Mouse (Mus musculus): ENCODE data around the gene Gm10053. TPM values are rescaled to one million over a fixed set of nuclear protein-coding genes. Genes with fewer than 3 reads are reported as not detected.
A peak's percentile ranks its signal among the peaks of the same experiment; 100 is the strongest.

Gene Gm10053
- polyA plus RNA-seq, 1 experiment from 2014 or later = 154 TPM

- Histone ChIP-seq H3K4me3 (ENCODE audit: low read depth, low read length) (peak overlapping the region; percentile 33; the same call in 1 of the 2 replicates), H3K4me2 (replicated peaks; ENCODE audit: low read depth, low read length) (no peak overlapping the region)
- no peak for DNase-seq (ENCODE audit: low spot score)
Measured at GRCm38 (mm10) chr19:24898737-24899577, 23.5 kb downstream of the Gm10053 start.

DNA sequence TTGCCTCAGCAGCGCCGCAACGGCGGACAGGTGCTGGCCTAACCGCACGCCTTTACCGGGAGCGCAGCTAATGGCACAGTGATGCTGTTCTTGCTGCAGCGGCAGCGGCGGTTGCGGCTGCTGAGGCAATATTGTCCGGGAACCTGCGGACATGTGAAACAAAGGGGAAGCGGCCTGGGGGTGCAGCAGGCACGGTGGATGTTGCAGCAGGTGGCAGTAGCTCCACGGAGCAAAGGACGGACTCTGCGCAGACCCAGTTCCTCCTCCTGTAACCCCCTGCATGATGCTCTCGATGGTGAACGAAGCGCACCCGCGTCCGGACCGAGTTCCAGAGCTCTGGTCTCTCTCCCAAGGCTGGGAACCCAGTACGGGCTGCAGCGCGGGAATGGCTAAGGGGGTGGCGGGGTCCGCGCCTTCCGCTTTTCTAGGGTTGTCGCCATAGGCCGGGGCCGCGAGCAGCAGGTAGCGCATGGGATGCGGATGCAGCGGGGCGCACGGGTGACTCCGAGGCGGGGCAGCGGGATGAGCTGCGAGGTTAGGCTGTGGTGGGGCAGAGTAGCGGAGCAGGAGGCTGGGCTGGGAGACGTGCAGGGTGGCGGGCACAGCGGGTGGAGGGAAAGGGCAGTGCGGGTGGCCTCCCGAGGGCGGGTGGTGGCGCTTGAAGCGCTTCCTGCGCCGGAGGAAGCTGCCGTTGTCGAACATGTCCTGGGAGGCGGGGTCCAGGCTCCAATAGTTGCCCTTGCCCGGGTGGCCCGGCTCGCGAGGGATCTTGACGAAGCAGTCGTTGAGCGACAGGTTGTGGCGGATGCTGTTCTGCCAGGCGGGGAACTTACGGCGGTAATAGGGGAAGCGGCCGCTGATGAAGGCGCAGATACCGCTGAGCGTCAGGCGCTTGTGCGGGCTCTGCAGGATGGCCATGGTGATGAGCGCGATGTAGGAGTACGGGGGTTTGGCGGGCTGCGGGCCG, 24.4 kb downstream of the Gm10053 start:
- peak; percentile 33 for ATAC-seq
- TF ChIP-seq CTCF (IDR thresholded peaks at IDR 0.05) = no peak
- no peak for TF ChIP-seq EP300 (IDR thresholded peaks at IDR 0.05)
- no peak overlapping the region for H3K27ac ChIP-seq (ENCODE audit: low read length)
- DNase-seq (ENCODE audit: low spot score) = no peak
- H3K9ac ChIP-seq (replicated peaks; ENCODE audit: low read depth) = no peak overlapping the region
- no peaks in the 10 kb centered on the region for H3K36me3 ChIP-seq (ENCODE audit: insufficient read depth, low read length)
- 1% methylated on average over 78 of the region's 84 CpGs for WGBS
- peak overlapping the region; percentile 33 for H3K4me3 ChIP-seq (ENCODE audit: low read depth, low read length)
- peaks cover 11% of the 10 kb centered on the region; the same call in 1 of the 2 replicates for H3K4me1 ChIP-seq (ENCODE audit: insufficient read depth, low read depth, low read length)
- H3K9me3 ChIP-seq (ENCODE audit: low read length) = no peaks in the 10 kb centered on the region
- H3K27me3 ChIP-seq (replicated peaks; ENCODE audit: insufficient read depth, low read length) = peaks cover 62% of the 10 kb centered on the region
- peak overlapping the region; percentile 53 for H3K4me2 ChIP-seq (replicated peaks; ENCODE audit: low read depth, low read length)

More at GRCm38 (mm10) chr19:24898737-24899577, 23.5 kb downstream of the Gm10053 start:
- Histone ChIP-seq H3K9ac (replicated peaks; ENCODE audit: low read depth) (no peak overlapping the region), H3K36me3 (ENCODE audit: insufficient read depth, low read length) (no peaks in the 10 kb centered on the region), H3K9me3 (ENCODE audit: low read length) (no peaks in the 10 kb centered on the region), H3K27me3 (replicated peaks; ENCODE audit: insufficient read depth, low read length) (peaks cover 62% of the 10 kb centered on the region), H3K27ac (ENCODE audit: low read length) (no peak overlapping the region), H3K4me1 (ENCODE audit: insufficient read depth, low read depth, low read length) (peaks cover 11% of the 10 kb centered on the region; the same call in 1 of the 2 replicates)
- no peak for ATAC-seq
- 5% methylated on average over 34 of the region's 34 CpGs for WGBS
- TF ChIP-seq EP300 (IDR thresholded peaks at IDR 0.05) = no peak
- no peak for TF ChIP-seq CTCF (IDR thresholded peaks at IDR 0.05)

DNA sequence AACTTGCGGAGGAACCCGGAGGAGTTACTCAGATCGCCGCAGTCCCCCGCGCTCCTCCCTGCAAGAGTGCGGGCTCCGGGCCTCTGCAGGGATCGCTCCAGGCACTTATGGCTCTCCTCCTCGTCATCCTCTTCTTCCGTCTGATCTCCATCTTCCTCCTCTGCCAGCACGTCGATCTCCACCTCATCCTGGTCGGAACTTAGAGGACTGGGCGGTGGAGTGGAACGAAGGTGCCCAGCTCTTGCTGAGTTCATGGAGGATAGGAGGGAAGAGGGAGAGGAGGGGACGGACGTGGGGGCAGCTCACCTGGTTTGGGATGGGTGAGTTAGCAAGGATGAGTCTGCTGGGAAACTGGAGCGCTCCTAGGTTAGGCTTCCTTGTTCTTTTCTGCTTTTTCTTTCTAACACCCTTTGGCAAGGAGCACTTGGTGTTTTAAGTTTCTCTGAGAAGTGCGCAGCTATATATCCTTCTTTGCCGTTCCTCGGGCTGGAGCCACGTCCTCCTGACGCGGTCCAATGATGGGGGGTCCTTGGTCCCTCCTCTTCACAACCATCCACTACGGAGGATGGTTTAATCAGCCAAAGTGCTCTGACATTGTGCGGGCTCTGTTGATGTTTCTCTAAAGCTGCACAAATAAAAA, 25.2 kb downstream of the Gm10053 start, which contains the start of gene Foxd4:
Foxd4 (minus strand) TSS at position 617 of the 640 bp plus-strand sequence.
- peak; percentile 3; the same call in 1 of the 2 replicates for ATAC-seq
- DNase-seq (ENCODE audit: low spot score) = no peak

GRCm38 (mm10) chr19:24901666-24902065, 26.2 kb downstream of the Gm10053 start:
- DNase-seq (ENCODE audit: low spot score) = no peak
- 7% methylated on average over 3 of the region's 3 CpGs for WGBS
- Histone ChIP-seq H3K36me3 (ENCODE audit: insufficient read depth, low read length) (no peaks in the 10 kb centered on the region), H3K27me3 (replicated peaks; ENCODE audit: insufficient read depth, low read length) (peaks cover 58% of the 10 kb centered on the region), H3K9ac (replicated peaks; ENCODE audit: low read depth) (no peak overlapping the region), H3K4me2 (replicated peaks; ENCODE audit: low read depth, low read length) (no peak overlapping the region), H3K4me3 (ENCODE audit: low read depth, low read length) (no peak overlapping the region), H3K27ac (ENCODE audit: low read length) (no peak overlapping the region), H3K4me1 (ENCODE audit: insufficient read depth, low read depth, low read length) (peaks cover 11% of the 10 kb centered on the region; the same call in 1 of the 2 replicates), H3K9me3 (ENCODE audit: low read length) (no peaks in the 10 kb centered on the region)
- TF ChIP-seq EP300 (IDR thresholded peaks at IDR 0.05) (no peak), CTCF (IDR thresholded peaks at IDR 0.05) (no peak)
- ATAC-seq = no peak

More for the DNA sequence above, 25.2 kb downstream of the Gm10053 start, which contains the start of gene Foxd4:
- peak within 1 kb of the TSS; percentile 33 for H3K4me3 ChIP-seq (ENCODE audit: low read depth, low read length)
- H3K4me2 ChIP-seq (replicated peaks; ENCODE audit: low read depth, low read length) = peak within 1 kb of the TSS; percentile 53
- TF ChIP-seq CTCF (IDR thresholded peaks at IDR 0.05) = no peak
- no peak for TF ChIP-seq EP300 (IDR thresholded peaks at IDR 0.05)
- 2% methylated on average over 27 of the region's 27 CpGs for WGBS
- H3K9me3 ChIP-seq (ENCODE audit: low read length) = no peaks in the 10 kb centered on the region
- H3K27me3 ChIP-seq (replicated peaks; ENCODE audit: insufficient read depth, low read length) = peaks cover 62% of the 10 kb centered on the region
- H3K27ac ChIP-seq (ENCODE audit: low read length) = no peak within 1 kb of the TSS
- no peak within 1 kb of the TSS for H3K9ac ChIP-seq (replicated peaks; ENCODE audit: low read depth)
- H3K4me1 ChIP-seq (ENCODE audit: insufficient read depth, low read depth, low read length) = peaks cover 11% of the 10 kb centered on the region; the same call in 1 of the 2 replicates
- no peaks in the 10 kb centered on the region for H3K36me3 ChIP-seq (ENCODE audit: insufficient read depth, low read length)

DNA sequence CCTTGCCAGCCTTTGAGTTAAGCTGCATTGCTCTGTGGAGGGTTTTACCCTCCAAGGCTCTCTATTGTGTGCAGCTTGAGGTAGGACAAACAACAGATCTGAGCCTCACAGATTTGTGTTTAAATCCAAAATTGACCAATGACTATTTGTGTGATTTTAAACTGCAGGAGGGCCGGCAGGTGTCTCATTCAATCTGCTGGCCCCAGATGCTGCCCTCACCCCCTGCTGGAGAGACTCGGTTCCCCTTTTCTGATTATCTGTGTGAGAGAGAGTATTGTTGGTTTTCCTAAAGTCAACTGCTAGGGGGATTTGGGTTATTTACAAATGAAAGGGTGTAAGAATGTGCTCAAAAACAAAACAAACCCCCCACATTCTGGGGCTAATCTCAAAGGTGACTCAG, 26.8 kb downstream of the Gm10053 start:
- Histone ChIP-seq H3K9ac (replicated peaks; ENCODE audit: low read depth) (no peak overlapping the region), H3K4me1 (ENCODE audit: insufficient read depth, low read depth, low read length) (peaks cover 8% of the 10 kb centered on the region; the same call in 1 of the 2 replicates), H3K36me3 (ENCODE audit: insufficient read depth, low read length) (no peaks in the 10 kb centered on the region), H3K4me3 (ENCODE audit: low read depth, low read length) (no peak overlapping the region), H3K27me3 (replicated peaks; ENCODE audit: insufficient read depth, low read length) (peaks cover 52% of the 10 kb centered on the region), H3K27ac (ENCODE audit: low read length) (no peak overlapping the region), H3K4me2 (replicated peaks; ENCODE audit: low read depth, low read length) (no peak overlapping the region), H3K9me3 (ENCODE audit: low read length) (no peaks in the 10 kb centered on the region)
- WGBS = 4% methylated on average over 2 of the region's 2 CpGs
- DNase-seq (ENCODE audit: low spot score) = no peak
- no peak for ATAC-seq
- TF ChIP-seq EP300 (IDR thresholded peaks at IDR 0.05) = no peak
- no peak for TF ChIP-seq CTCF (IDR thresholded peaks at IDR 0.05)

Data from lung, postnatal 0 days (tissue).